12 mouse cellular contexts compared by ENCODE assay signal in genomic region chr2:125706510-125706921, GRCm38 (mm10). TPM values are rescaled to one million over a fixed set of nuclear protein-coding genes. Genes with fewer than 3 reads are reported as not detected.
A peak's percentile ranks its signal among the peaks of the same experiment; 100 is the strongest.
DNase-seq lines count a peak whose midpoint lies in the region; ATAC-seq lines count a peak whose summit lies in the region.
"Had no signal": no experiment of that assay in that cellular context is flagged by ENCODE, and none has a peak within 500 bp of the region (broad histone marks: within the 10 kb centered on the region; RNA-seq: fewer than 3 reads in every experiment).

No protein-coding gene starts in this region.

- H3K4me1 ChIP-seq in hindbrain, embryonic 14.5 days (replicated peaks; ENCODE audit: control insufficient read depth, insufficient read depth, low read length), result peaks cover 14% of the 10 kb centered on the region; the same call in 1 of the 2 replicates
- H3K4me1 ChIP-seq in hindbrain, embryonic 11.5 days (replicated peaks; ENCODE audit: control insufficient read depth, insufficient read depth, low read length), result no peaks in the 10 kb centered on the region
- H3K4me1 ChIP-seq: liver, embryonic 13.5 days had no signal

- no peak for DNase-seq in hindbrain, embryonic 14.5 days (ENCODE audit: low spot score)
- DNase-seq in hindbrain, embryonic 11.5 days (ENCODE audit: low spot score), result no peak
- DNase-seq in retina, postnatal 1 day, result peak; percentile 63
- DNase-seq in retina, embryonic 14.5 days (ENCODE audit: low spot score), result no peak
- peak; percentile 66 for DNase-seq in adrenal gland, adult 8-10 months
- no peak for DNase-seq in kidney, adult 18-20 months
- DNase-seq: layer of hippocampus, adult 9-11 months; liver, embryonic 13.5 days had no signal

- H3K9me3 ChIP-seq in hindbrain, embryonic 14.5 days (ENCODE audit: control insufficient read depth, low read length), result no peaks in the 10 kb centered on the region
- no peaks in the 10 kb centered on the region for H3K9me3 ChIP-seq in hindbrain, embryonic 11.5 days (ENCODE audit: control insufficient read depth, low read length)
- H3K9me3 ChIP-seq: heart, embryonic 13.5 days; liver, embryonic 13.5 days had no signal

- no peaks in the 10 kb centered on the region for H3K36me3 ChIP-seq in hindbrain, embryonic 14.5 days (replicated peaks; ENCODE audit: control insufficient read depth, insufficient read depth)
- H3K36me3 ChIP-seq in hindbrain, embryonic 11.5 days (ENCODE audit: control insufficient read depth, insufficient read depth, low read length), result no peaks in the 10 kb centered on the region
- H3K36me3 ChIP-seq: heart, embryonic 13.5 days; liver, embryonic 13.5 days had no signal

- H3K27ac ChIP-seq in hindbrain, embryonic 14.5 days, result no peak overlapping the region
- H3K27ac ChIP-seq in hindbrain, embryonic 11.5 days (ENCODE audit: low read depth, low read length), result no peak overlapping the region
- H3K27ac ChIP-seq: heart, embryonic 13.5 days; kidney, postnatal 0 days; liver, embryonic 13.5 days had no signal

- peak; percentile 44; the same call in 1 of the 2 replicates for ATAC-seq in hindbrain, embryonic 14.5 days (ENCODE audit: low FRiP score)
- no peak for ATAC-seq in hindbrain, embryonic 11.5 days (ENCODE audit: low FRiP score)
- peak; percentile 73 for ATAC-seq in megakaryocyte-erythroid progenitor cell, adult 5-6 weeks (replicated peaks; ENCODE audit: low FRiP score, low TSS enrichment, poor library complexity, severe bottlenecking)

- no peaks in the 10 kb centered on the region for H3K27me3 ChIP-seq in hindbrain, embryonic 14.5 days (ENCODE audit: control insufficient read depth, insufficient read depth, low read length)
- no peaks in the 10 kb centered on the region for H3K27me3 ChIP-seq in hindbrain, embryonic 11.5 days (ENCODE audit: control insufficient read depth, insufficient read depth, low read length)
- H3K27me3 ChIP-seq: heart, embryonic 13.5 days; liver, embryonic 13.5 days had no signal

- no peak overlapping the region for H3K4me3 ChIP-seq in hindbrain, embryonic 14.5 days (replicated peaks; ENCODE audit: low read length)
- H3K4me3 ChIP-seq in hindbrain, embryonic 11.5 days (ENCODE audit: low read depth, low read length), result no peak overlapping the region
- H3K4me3 ChIP-seq: erythroblast, embryonic 14.5 days; heart, embryonic 13.5 days; liver, embryonic 13.5 days had no signal

- H3K9ac ChIP-seq in hindbrain, embryonic 14.5 days, result no peak overlapping the region
- no peak overlapping the region for H3K9ac ChIP-seq in hindbrain, embryonic 11.5 days (ENCODE audit: low read depth, low read length)
- H3K9ac ChIP-seq: heart, embryonic 13.5 days; liver, embryonic 13.5 days had no signal

- no peak overlapping the region for H3K4me2 ChIP-seq in hindbrain, embryonic 14.5 days (replicated peaks)
- no peak overlapping the region for H3K4me2 ChIP-seq in hindbrain, embryonic 11.5 days (replicated peaks; ENCODE audit: low read depth, low read length)
- H3K4me2 ChIP-seq: heart, embryonic 13.5 days; liver, embryonic 13.5 days had no signal

- WGBS in hindbrain, embryonic 14.5 days, result 58% methylated on average over 5 of the region's 5 CpGs
- 81% methylated on average over 5 of the region's 5 CpGs for whole genome bisulfite sequencing in hindbrain, embryonic 11.5 days

RNA-seq across cellular contexts. Expression of gene Shc4, which starts 17.4 kb away (rescaled TPM):
- polyA plus RNA-seq in hindbrain, embryonic 14.5 days (2014; fragmentation: Nextera tagmentation; extraction: Ambion mirVana), result 3.3 and 3.8 TPM in 2 replicates
- 1.8 and 2.6 TPM in 2 replicates for polyA plus RNA-seq in hindbrain, embryonic 11.5 days (2014; fragmentation: Nextera tagmentation; extraction: Ambion mirVana)
- 1 to 10 TPM; 3.4 to 6.8 (median 4.9) TPM for total RNA-seq in adrenal gland, adult 8-10 months (2022)
- total RNA-seq in megakaryocyte-erythroid progenitor cell, adult 5-6 weeks (2014; fragmentation: Nextera tagmentation), result 0.98 and 3.3 TPM in 2 replicates
- 1.0 and 1.2 TPM in 2 replicates for total RNA-seq in megakaryocyte-erythroid progenitor cell, adult 5-6 weeks (2017)

RNA-seq across cellular contexts. Expression of gene Eid1, which starts 33.6 kb away (rescaled TPM):
- polyA plus RNA-seq in hindbrain, embryonic 14.5 days (2014; fragmentation: Nextera tagmentation; extraction: Ambion mirVana), result 552 and 600 TPM in 2 replicates
- polyA plus RNA-seq in hindbrain, embryonic 11.5 days (2014; fragmentation: Nextera tagmentation; extraction: Ambion mirVana), result 314 and 320 TPM in 2 replicates
- 100 to 1,000 TPM; 142 to 165 (median 156) TPM for total RNA-seq in adrenal gland, adult 8-10 months (2022)
- 56.0 and 59.1 TPM in 2 replicates for total RNA-seq in megakaryocyte-erythroid progenitor cell, adult 5-6 weeks (2014; fragmentation: Nextera tagmentation)
- total RNA-seq in megakaryocyte-erythroid progenitor cell, adult 5-6 weeks (2017), result 131 and 165 TPM in 2 replicates

Comparison
In these comparisons a context has a peak if more than half of its experiments do, and no peak if none do; other contexts are left out.
1. DNase-seq: peak in retina, postnatal 1 day (single experiment) and adrenal gland, adult 8-10 months (single experiment); none in hindbrain, embryonic 14.5 days (single experiment), hindbrain, embryonic 11.5 days (single experiment), retina, embryonic 14.5 days (single experiment) and kidney, adult 18-20 months (single experiment).